Mouse (Mus musculus): ENCODE data around the gene Hcrtr1. TPM values are rescaled to one million over a fixed set of nuclear protein-coding genes. Genes with fewer than 3 reads are reported as not detected.

The Hcrtr1 gene
- polyA plus RNA-seq, 1 experiment from 2014 or later, result 0.42 TPM

- no peak overlapping the region for H3K27ac ChIP-seq
- no peak overlapping the region for H3K9ac ChIP-seq
- ATAC-seq (ENCODE audit: insufficient read depth, low FRiP score, low read depth), result no peak
- H3K4me2 ChIP-seq, result no peak overlapping the region
- no peak overlapping the region for H3K4me3 ChIP-seq (replicated peaks)
- H3K4me1 ChIP-seq, result no peaks in the 10 kb centered on the region
- H3K9me3 ChIP-seq, result no peaks in the 10 kb centered on the region
- no peaks in the 10 kb centered on the region for H3K36me3 ChIP-seq
- 52% methylated on average over 7 of the region's 7 CpGs for WGBS
- H3K27me3 ChIP-seq (replicated peaks), result no peaks in the 10 kb centered on the region
Observed at GRCm38 (mm10) chr4:130084331-130084945, 54.7 kb downstream of the Hcrtr1 start.

- Histone ChIP-seq H3K9me3 (no peaks in the 10 kb centered on the region), H3K27ac (no peak overlapping the region), H3K36me3 (no peaks in the 10 kb centered on the region), H3K27me3 (replicated peaks) (0 out of 2 replicates have a peak, but pooled peaks cover 3% of the 10 kb centered on the region), H3K9ac (no peak overlapping the region), H3K4me3 (replicated peaks) (no peak overlapping the region), H3K4me2 (no peak overlapping the region), H3K4me1 (no peaks in the 10 kb centered on the region)
- WGBS, result 42% methylated on average over 9 of the region's 9 CpGs
- no peak for ATAC-seq (ENCODE audit: insufficient read depth, low FRiP score, low read depth)
Observed at GRCm38 (mm10) chr4:130082211-130082610, 56.9 kb downstream of the Hcrtr1 start.

GRCm38 (mm10) chr4:130081345-130082190 lies 57.6 kb downstream of the Hcrtr1 start:
- 73% methylated on average over 19 of the region's 19 CpGs for WGBS
- Histone ChIP-seq H3K4me2 (no peak overlapping the region), H3K4me1 (no peaks in the 10 kb centered on the region), H3K9me3 (no peaks in the 10 kb centered on the region), H3K36me3 (no peaks in the 10 kb centered on the region), H3K4me3 (replicated peaks) (no peak overlapping the region), H3K27ac (no peak overlapping the region), H3K27me3 (replicated peaks) (0 out of 2 replicates have a peak, but pooled peaks cover 4% of the 10 kb centered on the region), H3K9ac (no peak overlapping the region)
- no peak; the same call in 1 of the 2 replicates for ATAC-seq (ENCODE audit: insufficient read depth, low FRiP score, low read depth)

Other genes starting within 250 kb of the Hcrtr1 start
- 0.04 TPM in 1 of 2 replicates, not detected in the other for gene Spocd1, start 210.1 kb downstream of the Hcrtr1 start, polyA plus RNA-seq (2015; fragmentation: Nextera tagmentation; extraction: Ambion mirVana)
- 2.8 and 3.8 TPM in 2 replicates for gene Adgrb2, start 154.5 kb downstream of the Hcrtr1 start, polyA plus RNA-seq (2015; fragmentation: Nextera tagmentation; extraction: Ambion mirVana)
- 91.5 and 93.3 TPM in 2 replicates for gene Col16a1, start 91.5 kb downstream of the Hcrtr1 start, polyA plus RNA-seq (2015; fragmentation: Nextera tagmentation; extraction: Ambion mirVana)
- 61.0 and 62.4 TPM in 2 replicates for gene Pef1, start 36.8 kb downstream of the Hcrtr1 start, polyA plus RNA-seq (2015; fragmentation: Nextera tagmentation; extraction: Ambion mirVana)
- 63.1 and 64.4 TPM in 2 replicates for gene Tinagl1, start 35.8 kb upstream of the Hcrtr1 start, polyA plus RNA-seq (2015; fragmentation: Nextera tagmentation; extraction: Ambion mirVana)
- gene Gm853, start 83.0 kb upstream of the Hcrtr1 start, polyA plus RNA-seq (2015; fragmentation: Nextera tagmentation; extraction: Ambion mirVana), result not detected in 2 replicates
- gene Serinc2, start 139.8 kb upstream of the Hcrtr1 start, polyA plus RNA-seq (2015; fragmentation: Nextera tagmentation; extraction: Ambion mirVana), result 34.0 and 34.5 TPM in 2 replicates
- 7.4 and 7.7 TPM in 2 replicates for gene Fabp3, start 169.2 kb upstream of the Hcrtr1 start, polyA plus RNA-seq (2015; fragmentation: Nextera tagmentation; extraction: Ambion mirVana)
- gene Gm10570, start 169.3 kb upstream of the Hcrtr1 start, polyA plus RNA-seq (2015; fragmentation: Nextera tagmentation; extraction: Ambion mirVana), result 0.57 TPM in 1 of 2 replicates, not detected in the other
- gene Zcchc17, start 220.6 kb upstream of the Hcrtr1 start, polyA plus RNA-seq (2015; fragmentation: Nextera tagmentation; extraction: Ambion mirVana), result 59.9 and 64.9 TPM in 2 replicates
- gene Snrnp40, start 220.8 kb upstream of the Hcrtr1 start, polyA plus RNA-seq (2015; fragmentation: Nextera tagmentation; extraction: Ambion mirVana), result 129 and 135 TPM in 2 replicates